In the genomic region with DNA sequence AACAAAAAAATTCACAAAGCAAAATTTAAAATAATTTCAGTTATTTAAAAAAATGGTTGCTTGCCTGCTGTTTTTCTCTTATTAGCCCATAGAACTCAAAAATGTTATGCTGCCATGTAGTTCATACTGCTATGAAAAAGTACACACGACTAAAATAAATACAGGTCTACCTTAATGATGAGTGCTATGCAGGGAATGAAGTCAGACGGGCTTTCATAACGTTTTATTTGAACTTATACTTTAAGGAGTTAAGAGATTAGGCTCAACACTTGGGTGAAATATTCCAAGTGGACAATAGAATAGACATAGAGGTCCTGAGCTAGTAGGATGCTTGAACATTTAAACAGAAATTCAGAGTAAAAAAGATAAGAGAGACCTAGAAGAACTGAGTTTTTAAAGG, we compare ENCODE assay signal across 22 mouse cellular contexts.
DNase-seq lines count a peak whose midpoint lies in the region; ATAC-seq and TF ChIP-seq lines count a peak whose summit lies in the region.
"Had no signal": no experiment of that assay in that cellular context is flagged by ENCODE, and none has a peak within 500 bp of the region (broad histone marks: within the 10 kb centered on the region; RNA-seq: fewer than 3 reads in every experiment).

No protein-coding gene starts in this region.

- TF ChIP-seq EP300 in lung, postnatal 0 days (IDR thresholded peaks at IDR 0.05) = peak; percentile 99

- H3K4me2 ChIP-seq in lung, embryonic 15.5 days = no peak overlapping the region
- no peak overlapping the region for H3K4me2 ChIP-seq in lung, postnatal 0 days (replicated peaks; ENCODE audit: low read depth, low read length)
- H3K4me2 ChIP-seq: embryonic facial prominence, embryonic 13.5 days; embryonic facial prominence, embryonic 15.5 days; forebrain, embryonic 13.5 days; forebrain, embryonic 15.5 days had no signal

- WGBS in lung, embryonic 15.5 days = 37% methylated on average over 3 of the region's 3 CpGs
- WGBS in lung, postnatal 0 days = 45% methylated on average over 3 of the region's 3 CpGs

- no peak for TF ChIP-seq CTCF in lung, postnatal 0 days (IDR thresholded peaks at IDR 0.05)

- no peaks in the 10 kb centered on the region; the same call in 1 of the 2 replicates for H3K4me1 ChIP-seq in lung, embryonic 15.5 days
- H3K4me1 ChIP-seq in lung, postnatal 0 days (ENCODE audit: insufficient read depth, low read depth, low read length) = no peaks in the 10 kb centered on the region
- H3K4me1 ChIP-seq: embryonic facial prominence, embryonic 13.5 days; embryonic facial prominence, embryonic 15.5 days; forebrain, embryonic 10.5 days; forebrain, embryonic 13.5 days; forebrain, embryonic 15.5 days had no signal

- ATAC-seq in lung, embryonic 15.5 days (ENCODE audit: borderline replicate concordance, extremely low read depth, low FRiP score, low TSS enrichment) = no peak
- peak; percentile 64 for ATAC-seq in lung, postnatal 0 days
- ATAC-seq: forebrain, embryonic 13.5 days; forebrain, embryonic 15.5 days had no signal

- no peaks in the 10 kb centered on the region for H3K36me3 ChIP-seq in lung, embryonic 15.5 days
- H3K36me3 ChIP-seq in lung, postnatal 0 days (ENCODE audit: insufficient read depth, low read length) = no peaks in the 10 kb centered on the region
- H3K36me3 ChIP-seq: embryonic facial prominence, embryonic 13.5 days; embryonic facial prominence, embryonic 15.5 days; forebrain, embryonic 10.5 days; forebrain, embryonic 15.5 days had no signal

- H3K9ac ChIP-seq in lung, embryonic 15.5 days = no peak overlapping the region
- H3K9ac ChIP-seq in lung, postnatal 0 days (replicated peaks; ENCODE audit: low read depth) = no peak overlapping the region
- H3K9ac ChIP-seq: embryonic facial prominence, embryonic 13.5 days; embryonic facial prominence, embryonic 15.5 days; forebrain, embryonic 13.5 days; forebrain, embryonic 15.5 days had no signal

- H3K4me3 ChIP-seq in lung, embryonic 15.5 days = no peak overlapping the region
- H3K4me3 ChIP-seq in lung, postnatal 0 days (ENCODE audit: low read depth, low read length) = no peak overlapping the region
- H3K4me3 ChIP-seq: embryonic facial prominence, embryonic 13.5 days; embryonic facial prominence, embryonic 15.5 days; erythroblast, embryonic 14.5 days; forebrain, embryonic 10.5 days; forebrain, embryonic 13.5 days; forebrain, embryonic 15.5 days had no signal

- H3K27me3 ChIP-seq in lung, embryonic 15.5 days = no peaks in the 10 kb centered on the region
- H3K27me3 ChIP-seq in lung, postnatal 0 days (replicated peaks; ENCODE audit: insufficient read depth, low read length) = no peaks in the 10 kb centered on the region
- H3K27me3 ChIP-seq: embryonic facial prominence, embryonic 13.5 days; embryonic facial prominence, embryonic 15.5 days; forebrain, embryonic 13.5 days; forebrain, embryonic 15.5 days had no signal

- no peaks in the 10 kb centered on the region for H3K9me3 ChIP-seq in lung, embryonic 15.5 days
- H3K9me3 ChIP-seq in lung, postnatal 0 days (ENCODE audit: low read length) = no peaks in the 10 kb centered on the region
- H3K9me3 ChIP-seq: embryonic facial prominence, embryonic 13.5 days; embryonic facial prominence, embryonic 15.5 days; forebrain, embryonic 10.5 days; forebrain, embryonic 13.5 days; forebrain, embryonic 15.5 days had no signal

- peak overlapping the region; percentile 63; the same call in 1 of the 2 replicates for H3K27ac ChIP-seq in lung, embryonic 15.5 days
- H3K27ac ChIP-seq in lung, postnatal 0 days (ENCODE audit: low read length) = peak overlapping the region; percentile 43; the same call in 1 of the 2 replicates
- H3K27ac ChIP-seq: embryonic facial prominence, embryonic 13.5 days; embryonic facial prominence, embryonic 15.5 days; forebrain, embryonic 10.5 days; forebrain, embryonic 13.5 days; forebrain, embryonic 15.5 days had no signal

- DNase-seq in lung, postnatal 4 days = no peak
- DNase-seq in lung, postnatal 0 days (ENCODE audit: low spot score) = peak; percentile 82
- no peak for DNase-seq in lung, postnatal 10 days
- peak; percentile 54 for DNase-seq in lung, postnatal 36 days
- DNase-seq in kidney, postnatal 14 days = no peak
- DNase-seq: adrenal gland, adult 2 months; adrenal gland, postnatal 10 days; adrenal gland, postnatal 25 days; cerebellum, adult 11 months; cerebellum, adult 18-20 months; cerebellum, adult 8-10 months; cerebellum, adult 9-11 months; cerebellum, postnatal 14 days; cerebellum, postnatal 36 days; embryo, embryonic 11 days had no signal

Comparison
In these comparisons a context has a peak if more than half of its experiments do, and no peak if none do; other contexts are left out.
1. DNase-seq: peak in lung, postnatal 0 days (single experiment) and lung, postnatal 36 days (single experiment); none in lung, postnatal 4 days (0 of 2), lung, postnatal 10 days (single experiment) and kidney, postnatal 14 days (single experiment).